Mouse (Mus musculus): Measurements from ENCODE around the gene Nacc2.

Nacc2 gene

DNA sequence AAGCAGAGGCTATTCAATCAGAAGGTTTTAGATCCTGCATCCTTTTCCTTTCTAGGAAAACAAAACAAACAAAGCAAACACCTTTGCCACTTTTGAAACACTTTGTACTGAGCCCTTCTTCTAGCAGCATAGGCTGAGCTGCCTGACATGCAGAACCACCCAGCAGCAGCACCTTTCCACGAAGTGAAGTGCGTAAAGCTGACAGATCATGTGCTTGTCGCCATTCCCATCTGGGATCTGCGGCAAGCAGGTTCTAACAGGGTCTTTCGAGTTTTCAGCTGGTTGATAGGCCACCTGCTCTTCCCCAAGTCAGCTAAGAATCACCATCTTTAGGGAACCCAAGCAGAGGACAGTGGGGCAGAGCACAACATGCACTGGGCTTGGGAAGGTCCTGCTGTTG, 66.8 kb downstream of the Nacc2 start:
- in situ Hi-C loops (cut with MboI, MseI): no loop called here

DNA sequence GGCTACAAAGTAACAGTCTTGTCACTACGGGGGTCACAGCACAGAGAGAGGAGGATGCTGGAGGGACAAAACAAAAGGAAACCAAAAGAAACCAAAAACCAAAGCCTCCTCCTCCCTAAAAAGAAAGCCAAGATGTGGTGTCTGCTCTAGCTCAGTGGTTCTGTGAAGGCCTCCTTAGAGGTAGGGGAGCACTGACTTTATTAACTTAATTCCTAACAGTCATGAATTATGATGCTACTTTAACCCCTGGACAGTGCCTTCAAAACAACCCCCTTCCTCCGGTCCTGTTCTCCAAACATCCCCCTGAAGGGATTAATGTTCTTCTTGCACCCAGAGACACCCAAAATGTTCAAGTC, 67.3 kb downstream of the Nacc2 start:
- in situ Hi-C loops (cut with MboI, MseI): no loop called here

DNA sequence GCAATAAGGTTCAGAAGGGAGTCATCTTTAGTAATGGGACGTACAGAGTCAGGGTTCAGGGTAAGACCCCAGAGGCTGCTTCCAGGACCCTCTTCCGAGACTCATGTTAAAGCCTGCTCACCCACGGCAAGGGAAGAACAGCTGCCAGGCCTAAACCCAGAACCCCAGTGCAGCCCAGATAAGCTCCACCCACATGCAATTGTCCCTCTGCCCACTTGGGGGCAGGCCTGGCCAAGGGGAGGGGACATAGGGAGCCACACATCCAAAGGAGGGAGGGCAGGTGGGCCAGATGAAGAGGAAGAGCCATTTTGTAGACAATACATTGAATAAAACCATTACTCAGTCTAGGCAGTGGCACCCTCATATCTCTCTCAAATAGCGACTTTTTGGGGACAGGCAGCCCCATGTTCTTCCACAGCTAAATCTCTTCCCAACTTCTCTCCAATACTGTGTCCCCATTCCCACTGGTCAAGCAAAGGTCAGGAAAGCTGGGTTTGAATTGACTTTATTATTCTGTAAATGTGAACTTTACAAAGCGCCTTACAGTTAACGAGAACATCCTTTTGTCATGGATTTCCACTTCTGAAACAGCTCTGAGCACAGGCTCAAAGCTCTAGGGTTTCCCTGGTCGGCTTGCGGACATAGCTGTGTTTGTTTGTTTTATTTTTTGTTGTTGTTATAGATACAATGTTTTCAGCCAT, 67.8 kb downstream of the Nacc2 start:
- in situ Hi-C loops (cut with MboI, MseI): no loop called here

DNA sequence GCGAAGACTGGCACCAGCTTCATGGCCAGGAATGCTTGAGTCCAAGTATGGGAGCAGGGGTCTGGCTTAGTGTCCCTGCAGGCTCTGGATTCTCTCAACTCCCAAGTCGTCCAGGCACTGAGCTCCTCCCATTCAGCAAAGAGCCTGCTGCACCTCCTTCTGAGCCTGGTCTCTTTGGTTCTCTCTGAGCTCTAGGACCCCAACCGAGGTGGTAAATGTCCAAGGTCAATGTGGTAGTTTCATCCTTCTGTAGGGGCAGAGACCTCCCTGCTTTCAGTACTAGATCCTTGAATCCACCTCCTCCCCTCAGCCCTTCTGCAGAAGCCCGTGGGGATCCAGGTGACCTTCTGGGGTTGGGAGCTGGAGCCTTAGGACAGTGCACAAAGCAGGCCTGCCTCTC, 70.2 kb downstream of the Nacc2 start:
- in situ Hi-C loops (cut with MboI, MseI): no loop called here

DNA sequence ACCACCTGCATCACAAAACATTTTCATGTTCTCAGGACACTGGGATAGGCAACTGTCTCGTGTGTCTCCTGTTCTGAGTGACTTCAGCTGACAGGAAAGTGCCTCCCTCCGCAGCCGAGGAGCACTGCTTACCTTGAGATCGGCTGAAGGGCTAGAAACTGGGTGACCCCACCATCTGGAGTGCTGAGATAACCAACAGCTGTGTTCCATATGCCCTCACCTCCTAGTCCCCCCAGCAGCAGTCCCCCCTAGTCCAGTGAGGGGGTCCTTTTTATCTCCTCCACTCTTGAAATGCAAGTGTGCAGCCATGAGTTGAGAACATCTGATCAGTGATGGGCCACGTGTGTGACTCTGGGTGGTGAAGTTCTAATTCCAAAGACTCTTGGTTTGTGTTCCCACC, 74.2 kb downstream of the Nacc2 start:
- in situ Hi-C loops (cut with MboI, MseI): no loop called here

DNA sequence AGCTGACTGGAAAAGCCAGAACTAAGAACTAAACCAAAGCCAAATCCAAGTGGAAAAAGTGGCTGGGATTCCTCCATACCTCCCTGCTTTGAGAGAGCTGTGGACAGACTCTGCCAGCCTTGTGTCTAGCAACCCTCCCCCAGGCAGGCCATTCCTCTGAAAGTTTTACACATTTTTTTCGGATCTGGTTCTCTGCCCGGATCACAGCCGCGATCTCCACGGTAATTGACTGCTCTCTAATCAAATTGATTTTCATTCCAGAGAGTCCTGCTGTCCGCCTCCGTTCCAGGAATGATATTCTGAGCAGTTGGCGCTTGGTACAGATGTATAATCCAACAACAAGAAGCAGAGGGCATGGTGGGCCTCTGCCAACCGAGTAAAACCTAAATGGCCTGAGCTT, 78.8 kb downstream of the Nacc2 start:
- in situ Hi-C loops (cut with MboI, MseI): no loop called here

DNA sequence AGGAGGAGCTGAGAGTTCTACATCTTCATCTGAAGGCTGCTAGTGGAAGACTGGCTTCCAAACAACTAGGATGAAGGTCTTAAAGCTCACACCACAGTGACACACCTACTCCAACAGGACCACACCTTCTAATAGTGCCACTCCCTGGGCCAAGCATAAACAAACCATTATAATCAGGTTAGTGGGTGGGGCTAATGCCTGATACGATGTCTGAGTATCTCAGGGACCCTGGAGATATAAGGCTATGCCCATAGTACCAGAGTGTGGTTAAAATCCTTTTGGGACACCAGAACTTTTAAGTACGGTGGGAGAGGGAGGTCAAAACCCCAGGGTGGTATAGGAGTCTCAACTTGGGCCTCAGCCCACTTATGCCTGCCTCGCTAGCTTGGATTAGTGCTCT, 80.4 kb downstream of the Nacc2 start:
- in situ Hi-C loops (cut with MboI, MseI): no loop called here

DNA sequence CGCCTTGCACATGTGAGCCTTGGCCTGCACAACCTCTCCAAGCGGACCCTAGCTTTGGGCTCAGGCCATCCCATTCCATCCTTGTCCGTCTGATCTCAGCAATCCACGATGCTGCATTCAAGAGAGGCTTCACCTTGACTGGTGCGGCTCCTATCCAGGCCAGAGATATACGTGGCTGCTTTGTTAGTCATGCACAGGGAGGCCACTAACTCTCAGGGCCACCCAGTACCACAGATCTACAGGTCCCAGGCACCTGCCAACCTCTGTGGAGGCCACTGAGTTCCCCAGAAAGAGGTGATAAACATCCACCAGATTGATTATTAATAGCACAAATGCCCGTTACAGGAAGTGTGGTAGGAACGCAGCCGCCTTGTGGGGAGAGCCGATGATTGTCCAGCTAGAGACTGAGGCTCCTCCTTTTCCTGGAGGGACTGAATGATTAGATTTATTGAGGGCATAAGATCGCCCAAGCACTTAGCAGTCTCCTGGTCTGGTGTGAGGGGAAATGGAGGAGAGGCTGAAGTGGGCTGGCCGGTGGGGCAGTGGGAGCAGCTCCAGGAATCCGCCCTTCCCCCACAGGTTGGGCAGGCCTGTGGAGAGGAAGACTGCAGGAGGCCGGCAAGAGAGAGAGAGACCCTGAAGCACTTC, 81.7 kb downstream of the Nacc2 start:
- in situ Hi-C loops (cut with MboI, MseI): no loop called here

DNA sequence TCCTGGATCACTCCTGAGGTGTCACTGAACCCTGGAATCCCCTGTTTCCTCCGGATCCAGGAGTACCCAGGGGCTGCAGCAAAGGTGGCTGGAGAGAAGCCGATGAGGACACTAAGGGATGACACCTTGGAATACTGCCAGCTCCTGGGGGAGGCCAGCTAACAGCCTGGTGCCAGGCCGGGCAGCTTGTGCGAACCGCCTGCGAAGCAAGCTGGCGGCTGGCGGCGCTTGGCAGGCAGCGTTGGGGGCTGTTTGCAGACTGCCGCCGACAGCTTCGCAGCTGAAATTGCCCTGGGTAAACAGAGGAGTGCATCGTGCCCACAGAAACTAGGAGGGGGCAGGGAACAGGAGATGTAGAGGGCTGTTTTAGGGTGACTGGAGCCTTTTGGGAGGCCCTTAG, 83.1 kb downstream of the Nacc2 start:
- in situ Hi-C loops (cut with MboI, MseI): no loop called here

DNA sequence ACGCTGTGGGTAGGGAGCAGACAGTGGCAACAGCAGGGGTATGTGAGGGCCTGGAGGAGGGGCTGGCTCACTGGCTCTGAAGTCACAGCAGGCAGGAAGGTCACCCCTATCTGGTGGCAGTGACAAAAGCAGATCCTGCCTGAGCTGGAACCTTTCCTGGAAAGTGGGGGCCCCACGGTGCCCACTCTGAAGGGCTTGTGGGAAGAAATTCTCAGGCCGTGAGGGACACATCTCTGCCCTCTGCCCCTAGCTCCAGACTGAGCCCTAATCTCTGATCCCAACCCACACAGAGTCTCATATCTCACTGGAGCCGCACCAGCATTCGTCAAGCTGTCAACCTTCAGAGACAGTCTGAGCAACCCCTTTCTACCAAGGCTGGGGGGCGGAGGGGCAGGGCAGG, 85.6 kb downstream of the Nacc2 start:
- in situ Hi-C loops (cut with MboI, MseI): no loop called here

DNA sequence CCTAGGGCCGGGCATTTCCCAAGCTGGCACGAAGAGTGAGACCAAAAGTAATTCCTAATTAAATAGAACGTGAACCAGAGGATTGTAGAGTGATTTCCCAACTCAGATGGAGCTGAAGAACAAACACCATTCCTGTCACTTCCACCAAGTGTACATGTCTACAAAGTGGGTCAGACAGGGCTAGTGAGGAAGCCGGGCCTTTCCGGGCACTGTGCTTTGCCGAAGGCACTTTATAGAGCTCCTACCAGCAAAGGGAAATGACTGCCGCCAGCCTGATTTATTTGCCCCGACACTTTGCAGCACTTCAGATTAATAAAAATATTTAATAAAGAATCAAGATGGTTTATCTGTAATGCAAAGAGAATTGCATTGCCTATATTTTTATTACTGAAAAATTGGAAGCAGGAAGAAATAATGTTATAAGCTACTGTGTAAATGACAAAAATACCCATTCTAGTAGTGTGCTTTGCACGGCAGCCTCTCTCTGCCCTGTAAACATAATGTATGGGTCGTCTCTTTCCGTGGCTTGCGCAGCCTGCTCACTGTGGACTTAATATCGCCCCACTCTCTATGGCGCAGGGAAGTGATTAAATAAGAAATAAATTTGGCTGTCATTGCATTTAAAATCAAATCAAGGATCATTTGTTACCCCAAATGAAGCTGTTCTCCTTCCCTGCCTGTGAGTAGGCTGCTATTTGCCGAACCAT, 88.5 kb downstream of the Nacc2 start:
- in situ Hi-C loops (cut with MboI, MseI): no loop called here

DNA sequence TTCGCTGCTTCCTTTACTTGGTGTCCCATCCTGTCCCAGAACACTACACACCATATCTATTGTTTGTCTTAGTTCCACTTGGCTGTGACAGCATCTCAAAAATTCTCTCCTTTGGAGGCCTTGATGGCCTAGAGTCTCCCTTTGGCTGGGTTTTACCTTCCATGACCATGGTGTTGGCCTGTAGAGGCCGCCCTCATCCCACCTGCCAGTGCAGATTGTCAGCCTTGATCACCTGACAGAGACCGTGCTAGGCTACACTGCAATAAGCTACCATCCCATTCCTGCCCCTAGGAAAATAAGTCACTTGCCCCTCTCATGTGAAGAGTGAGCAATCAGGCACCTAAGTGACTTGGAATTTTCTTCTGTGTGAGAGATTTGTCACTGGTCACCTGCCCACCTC, 92.7 kb downstream of the Nacc2 start:
- in situ Hi-C loops (cut with MboI, MseI): no loop called here

DNA sequence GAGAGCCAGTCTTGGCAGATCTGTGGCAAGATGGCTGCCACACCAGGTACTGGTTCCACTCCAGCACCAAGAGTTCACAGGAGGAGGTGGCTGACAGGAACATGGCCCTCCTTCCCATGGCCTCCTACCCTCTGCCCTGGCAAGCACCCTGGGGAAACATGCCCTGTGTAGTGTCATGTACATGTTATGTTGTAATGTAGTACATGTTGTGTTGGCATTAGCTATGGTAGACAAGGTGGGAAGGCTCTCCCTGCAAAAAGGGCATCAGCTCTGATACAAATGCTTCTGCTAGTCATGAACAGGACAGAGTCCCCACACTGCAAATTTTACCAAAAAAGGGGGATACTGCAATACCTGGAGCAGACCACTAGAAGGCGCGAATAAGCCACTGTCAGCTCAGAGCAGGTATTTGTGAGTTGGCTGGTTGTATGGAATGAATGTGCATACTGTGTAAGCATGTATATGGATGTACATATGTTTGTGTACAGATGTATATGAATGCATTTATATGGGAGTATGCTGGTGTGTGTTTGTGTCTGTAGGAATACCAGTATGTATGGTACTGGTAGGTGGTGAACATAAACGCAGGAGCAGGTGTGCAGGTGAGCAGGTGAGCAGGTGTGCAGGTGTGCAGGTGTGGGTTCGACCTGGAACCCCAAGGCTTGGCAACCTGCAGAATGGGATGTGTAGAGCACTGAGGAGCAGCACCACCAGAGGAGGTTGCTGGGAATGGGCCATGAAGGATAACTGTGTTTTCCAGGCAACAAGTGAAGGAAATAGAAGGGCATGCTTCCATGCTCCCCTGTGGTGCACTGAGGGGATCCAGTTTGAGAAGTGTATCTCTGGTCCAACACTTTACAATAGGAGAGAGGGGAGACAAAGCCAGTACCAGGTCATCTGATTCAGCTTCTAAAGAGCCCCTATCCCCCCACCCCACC, 98.6 kb downstream of the Nacc2 start:
- in situ Hi-C loops (cut with MboI, MseI): loop anchor here (5.0 kb wide), 1 partner anchor 118 kb away; no protein-coding TSS in a partner anchor

DNA sequence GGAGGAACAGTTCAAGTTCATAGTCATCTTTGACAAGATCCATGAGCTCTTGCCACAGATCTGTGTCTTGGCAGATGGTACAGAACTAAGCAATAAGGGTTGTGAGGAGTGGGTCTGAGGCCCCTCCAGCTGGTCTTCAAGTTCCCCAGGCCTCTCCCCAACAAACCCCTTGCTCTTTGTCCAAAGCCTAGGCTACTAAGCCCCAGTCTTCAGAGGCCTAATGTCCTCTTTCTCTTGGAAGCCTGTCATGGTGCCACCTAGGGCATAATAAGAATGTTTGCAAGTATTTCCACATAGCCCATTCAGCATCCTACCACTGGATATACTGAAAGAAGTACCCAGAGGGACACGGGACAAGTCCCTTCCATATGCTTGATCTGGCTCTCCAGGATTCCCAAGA, 100.4 kb downstream of the Nacc2 start:
- in situ Hi-C loops (cut with MboI, MseI): loop anchor here (5.0 kb wide), 1 partner anchor 120 kb away; no protein-coding TSS in a partner anchor

DNA sequence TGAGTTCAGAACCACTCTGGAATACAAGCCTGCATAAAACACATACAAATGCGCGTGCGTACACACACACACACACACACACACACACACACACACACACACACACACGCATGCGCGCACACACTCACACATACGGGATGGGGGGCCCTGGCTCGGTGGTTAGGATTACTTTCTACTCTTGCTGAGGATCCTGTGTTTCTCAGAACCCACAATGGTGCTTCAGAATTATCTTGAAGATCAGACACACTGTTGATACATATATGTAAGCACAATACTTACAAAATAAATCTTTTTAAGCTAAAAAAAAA, 100.8 kb downstream of the Nacc2 start:
- in situ Hi-C loops (cut with MboI, MseI): loop anchor here (5.0 kb wide), 1 partner anchor 120 kb away; no protein-coding TSS in a partner anchor

DNA sequence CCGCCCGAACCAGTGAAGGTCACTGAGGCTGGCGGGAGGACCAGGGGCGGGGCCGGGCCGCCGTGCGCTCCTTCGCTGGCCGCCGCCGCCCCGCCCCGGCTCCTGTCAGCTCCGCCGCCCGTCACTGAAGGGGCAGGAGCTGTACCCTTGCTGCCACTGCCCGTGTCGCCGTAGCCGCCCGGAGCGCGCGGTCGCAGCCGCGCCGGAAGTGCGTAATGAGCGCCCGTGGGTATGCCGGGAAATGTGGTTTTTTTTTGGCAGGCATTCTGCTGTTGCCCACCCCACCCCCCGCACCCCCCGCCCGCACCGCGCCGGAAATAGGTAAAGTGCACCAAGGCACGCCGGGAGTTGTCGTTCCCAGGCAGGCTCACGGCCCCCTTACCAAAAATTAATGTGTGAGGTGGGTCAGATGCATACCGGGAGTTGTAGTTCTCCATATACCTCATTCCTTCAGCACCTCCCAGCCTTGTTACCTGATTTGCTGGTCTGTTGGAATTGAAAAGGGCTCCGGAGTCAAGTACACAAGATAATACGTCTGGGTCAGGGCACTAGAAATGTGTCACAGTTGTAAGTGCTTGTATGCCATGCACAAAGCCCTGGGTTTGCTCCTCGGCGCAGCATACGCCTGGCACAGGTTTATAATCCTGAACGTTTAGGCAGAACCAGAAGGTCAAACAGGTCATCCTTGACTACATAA, 101.3 kb downstream of the Nacc2 start, which contains the start of gene Ubac1:
Gene Ubac1, minus strand, starts transcription at position 187 of the 697 bp plus-strand sequence.
- in situ Hi-C loops (cut with MboI, MseI): loop anchor here (5.0 kb wide), 1 partner anchor 121 kb away; no protein-coding TSS in a partner anchor

DNA sequence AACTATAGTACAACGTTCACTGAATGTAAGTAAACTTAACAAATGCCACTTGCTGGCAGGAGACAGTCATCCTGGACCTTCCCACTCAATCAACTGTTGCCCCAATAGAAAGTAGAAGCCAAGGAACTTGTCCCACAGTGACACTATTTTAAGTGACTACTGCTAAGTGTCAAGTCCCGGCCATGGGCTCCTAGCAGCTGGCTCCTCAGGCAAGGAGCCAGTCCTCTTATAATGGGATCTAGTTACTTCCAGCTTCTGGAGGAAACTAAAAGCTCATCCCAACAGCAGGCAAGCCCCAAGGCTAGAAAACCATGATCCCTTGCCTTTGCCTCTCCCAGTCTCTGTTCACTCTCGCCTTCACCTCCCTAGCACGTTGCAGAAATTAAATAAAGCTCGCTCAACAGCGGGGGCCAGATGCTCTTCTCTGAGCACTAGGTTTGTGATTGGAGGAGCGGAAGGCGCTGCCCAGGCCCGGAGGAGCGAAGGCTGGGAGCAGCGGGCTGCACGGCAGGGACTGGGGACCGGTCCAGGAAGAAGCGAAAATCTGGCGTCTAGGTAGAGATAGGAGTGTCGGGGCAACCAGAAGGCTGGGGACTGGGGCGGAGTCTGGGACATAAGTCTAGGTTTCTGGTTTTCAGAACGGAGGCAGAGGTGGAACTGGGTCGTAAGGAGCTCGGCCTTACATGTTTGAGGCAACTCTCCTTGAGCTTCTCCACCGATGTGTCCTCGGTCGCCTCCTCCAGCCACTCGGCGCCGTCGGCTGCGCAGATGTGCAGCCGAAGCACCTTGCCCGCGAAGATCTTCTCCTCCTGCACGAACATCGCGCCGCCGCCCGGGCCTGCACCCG, 102.1 kb downstream of the Nacc2 start:
- in situ Hi-C loops (cut with MboI, MseI): loop anchor here (5.0 kb wide), 1 partner anchor 121 kb away; no protein-coding TSS in a partner anchor

DNA sequence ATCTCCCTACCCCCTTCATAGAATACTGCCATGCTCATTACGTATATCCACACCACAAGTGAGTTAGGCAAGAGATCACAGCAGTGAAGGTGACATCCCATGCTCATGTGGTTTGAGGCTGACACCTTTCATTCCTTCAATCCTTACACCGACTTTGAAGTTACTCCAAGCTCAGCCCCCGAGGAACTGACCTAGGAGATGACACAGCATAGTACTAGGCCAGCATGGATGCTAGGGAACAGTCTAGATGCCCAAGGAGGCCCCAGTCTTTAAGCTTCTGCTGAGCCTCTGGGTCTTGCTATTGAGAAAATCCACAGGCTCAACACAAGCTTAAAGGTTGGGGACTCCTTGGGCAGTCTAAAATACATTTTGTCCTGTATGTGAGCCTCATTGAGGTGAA, 103.1 kb downstream of the Nacc2 start:
- in situ Hi-C loops (cut with MboI, MseI): loop anchor here (5.0 kb wide), 1 partner anchor 122 kb away; no protein-coding TSS in a partner anchor

DNA sequence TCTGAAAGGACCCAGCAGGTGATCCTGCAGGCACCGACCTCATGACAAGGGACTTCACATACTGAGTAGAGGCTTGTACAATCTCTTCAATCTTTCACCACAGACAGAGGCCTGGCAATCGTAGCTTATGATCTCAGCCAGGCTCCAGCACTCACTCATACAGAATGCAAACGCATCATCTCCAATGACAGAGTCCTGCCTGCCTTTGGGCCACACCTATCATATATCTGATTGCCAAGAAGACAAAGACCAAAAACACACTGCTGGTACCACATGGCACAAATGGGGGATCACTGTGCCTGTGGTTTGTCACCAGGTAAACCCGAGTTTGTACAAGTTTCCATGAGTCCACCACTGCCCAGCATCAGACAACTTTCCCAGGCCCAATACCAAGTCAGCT, 105.7 kb downstream of the Nacc2 start:
- in situ Hi-C loops (cut with MboI, MseI): no loop called here

DNA sequence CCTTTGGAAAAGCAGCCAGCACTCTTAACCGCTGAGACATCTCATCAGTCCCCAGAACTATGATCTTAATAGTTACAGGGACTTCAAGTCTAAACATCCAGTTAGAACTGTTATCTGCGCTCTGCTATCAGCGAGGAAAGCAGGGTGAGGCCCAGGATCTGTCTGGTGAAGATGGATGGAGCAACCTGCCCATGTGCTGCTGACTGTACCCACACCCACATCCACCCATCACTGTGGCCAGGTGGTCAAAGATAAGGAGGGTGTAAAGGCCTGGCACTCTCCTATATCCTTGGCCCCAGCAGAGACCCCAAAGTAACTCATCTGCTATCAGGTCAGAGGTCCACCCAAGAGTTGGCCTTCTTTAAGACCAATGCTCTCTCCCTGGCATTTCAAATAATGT, 109.3 kb downstream of the Nacc2 start:
- in situ Hi-C loops (cut with MboI, MseI): no loop called here

All from regulatory T cell (primary cell).